Mouse (Mus musculus) gastrocnemius, postnatal 14 days (tissue): ENCODE data around the gene Wdr25. TPM values are rescaled to one million over a fixed set of nuclear protein-coding genes. Genes with fewer than 3 reads are reported as not detected.
A peak's percentile ranks its signal among the peaks of the same experiment; 100 is the strongest.

Experiments
- DNase-seq: peaks from one replicate; pipeline ENCODE4 v3.0.0; 2021; ENCODE audit warnings: mixed read lengths
- intact Hi-C: fragments of 180-260 bp; cut with DNase I; formaldehyde crosslinking; loops from one replicate; pipeline ENCODE4 v1.15.1; 2025; ENCODE audit warnings: low total_unique reads
- total RNA-seq, 2 experiments: library from RNA; stranded (reverse); gene quantifications; 2 replicates each; pipeline ENCODE4 v1.2.3; 2021

Gene Wdr25
- total RNA-seq, 2 experiments from 2014 or later, result 3.5 to 3.6 TPM

DNA sequence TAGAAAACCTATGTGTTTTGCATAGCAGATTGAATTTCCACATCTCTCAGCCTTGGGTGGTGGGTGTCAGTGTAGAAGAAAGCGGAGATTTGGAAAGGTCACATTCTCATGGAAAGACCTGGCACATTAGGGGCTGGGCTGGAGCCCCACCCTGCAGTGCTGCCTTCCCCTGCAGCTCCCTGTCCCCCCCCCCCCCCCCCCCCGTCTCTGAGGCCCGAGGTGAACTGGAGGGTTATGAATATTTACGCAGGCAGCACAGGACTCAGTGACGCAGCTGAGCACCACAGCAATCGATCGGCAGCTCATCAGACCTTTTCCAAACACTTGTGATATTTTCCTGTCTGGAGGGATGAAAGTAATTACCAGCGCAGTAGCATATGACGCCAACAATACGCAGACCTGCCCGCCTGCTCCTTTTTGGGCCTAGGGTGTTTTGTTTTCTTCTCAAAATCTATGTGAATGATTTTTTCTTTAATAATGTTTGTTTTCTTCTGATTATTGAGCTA lies 33.2 kb downstream of the Wdr25 start:
- intact Hi-C loops, result no loop called here
- no peak for DNase-seq

DNA sequence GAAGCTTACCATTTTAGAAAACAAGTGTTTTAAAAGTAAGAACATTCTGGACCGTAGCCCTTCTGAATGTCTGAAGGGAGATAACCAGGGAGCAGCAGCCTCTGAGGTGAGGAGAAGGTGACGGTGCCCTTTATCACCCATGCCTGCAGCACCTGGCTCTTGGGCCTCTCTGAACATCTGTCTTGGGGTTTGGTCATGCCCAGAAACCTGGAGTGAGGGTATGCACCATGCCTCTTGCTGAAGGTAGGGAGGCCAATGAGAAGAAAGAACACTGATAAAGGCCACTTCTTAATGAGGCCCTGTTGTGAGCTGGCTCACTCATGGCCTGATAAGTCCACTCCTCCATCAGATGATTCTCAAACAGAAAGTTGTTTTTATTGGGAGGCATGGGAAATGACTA lies 34.8 kb downstream of the Wdr25 start:
- DNase-seq, result no peak
- intact Hi-C loops, result no loop called here

GRCm38 (mm10) chr12:108929475-108929874 lies 36.0 kb downstream of the Wdr25 start:
- no peak for DNase-seq
- intact Hi-C loops, result no loop called here

DNA sequence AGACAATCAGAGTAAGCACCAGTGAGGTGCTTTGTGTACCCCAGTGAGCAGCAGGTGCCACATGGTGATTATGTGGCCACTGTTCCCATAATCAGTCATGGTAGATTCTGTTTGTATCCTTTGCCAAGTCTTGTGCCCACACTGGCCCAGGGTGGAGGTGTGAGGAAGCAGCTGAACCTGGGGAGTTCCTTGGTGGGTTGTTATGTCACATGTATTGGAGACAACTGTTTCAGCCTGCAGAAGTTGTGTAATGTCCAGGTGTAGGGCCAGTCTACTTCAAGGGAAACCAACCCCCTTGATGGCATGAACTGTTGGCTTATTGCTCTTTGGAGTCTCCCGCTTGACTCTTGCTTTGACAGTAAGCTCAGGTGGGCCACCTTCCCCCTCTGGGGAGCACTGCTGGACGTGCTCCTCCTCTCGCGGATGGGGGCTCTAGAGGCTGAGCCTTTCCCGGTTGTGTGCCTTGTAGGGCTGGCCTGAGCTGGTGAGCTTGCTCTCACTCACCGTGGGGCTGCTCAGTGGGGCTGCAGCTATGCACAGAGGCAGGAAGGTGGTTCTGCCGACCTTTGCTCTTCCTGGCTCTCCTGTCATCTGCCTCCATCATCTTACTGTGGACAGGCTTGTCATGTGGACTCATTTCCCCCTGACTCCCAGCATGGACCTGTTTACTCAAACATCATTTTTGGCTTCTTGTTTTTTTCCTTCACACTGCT lies 38.1 kb downstream of the Wdr25 start:
- intact Hi-C loops, result no loop called here

GRCm38 (mm10) chr12:108932113-108932512 lies 38.7 kb downstream of the Wdr25 start:
- intact Hi-C loops, result no loop called here
- no peak for DNase-seq

More for the DNA sequence above, 38.1 kb downstream of the Wdr25 start:
- no peak for DNase-seq

GRCm38 (mm10) chr12:108934231-108934630 lies 40.8 kb downstream of the Wdr25 start:
- intact Hi-C loops, result no loop called here
- no peak for DNase-seq

DNA sequence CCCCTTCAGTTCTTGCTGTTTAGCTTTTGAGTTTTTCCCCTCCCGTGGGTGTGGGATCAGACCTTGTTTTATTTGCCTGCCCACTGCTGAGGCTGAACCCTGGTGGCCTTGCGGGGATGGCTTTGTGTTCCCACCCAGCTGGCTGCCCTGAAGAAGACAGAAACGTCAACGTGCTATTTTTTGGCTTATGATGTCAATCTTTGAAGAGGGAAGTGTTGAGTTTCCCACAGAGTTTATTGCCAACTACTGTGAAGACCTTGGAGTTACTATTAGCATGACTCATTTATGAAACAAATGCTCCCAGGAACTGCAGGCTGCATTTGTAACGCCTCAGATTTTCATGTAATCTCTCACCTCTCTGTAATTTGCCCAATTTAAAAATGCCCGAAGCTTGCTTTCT lies 43.4 kb downstream of the Wdr25 start:
- DNase-seq, result no peak

DNA sequence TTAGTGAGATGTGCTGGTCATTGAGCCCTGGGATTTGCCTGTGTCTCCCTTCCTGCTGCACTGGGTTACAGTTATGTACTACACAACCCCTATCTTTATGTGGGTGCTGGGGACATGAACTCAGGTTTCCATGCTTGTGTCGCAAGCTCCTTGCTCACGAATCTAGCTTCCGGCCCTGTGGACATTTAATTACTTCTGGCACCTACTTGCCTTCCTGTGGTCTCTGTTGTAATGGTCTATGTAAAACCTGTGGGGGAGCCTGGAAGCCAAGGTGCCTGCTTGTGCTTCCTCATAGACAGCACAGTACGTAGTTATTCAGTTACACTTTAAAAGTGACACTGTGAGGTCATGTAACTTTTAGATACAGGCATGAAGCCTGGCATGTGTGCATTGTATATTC lies 44.1 kb downstream of the Wdr25 start:
- intact Hi-C loops, result no loop called here
- no peak for DNase-seq

More for the DNA sequence above, 43.4 kb downstream of the Wdr25 start:
- intact Hi-C loops, result no loop called here

GRCm38 (mm10) chr12:108938844-108939243 lies 45.4 kb downstream of the Wdr25 start:
- intact Hi-C loops, result no loop called here
- DNase-seq, result no peak

- DNase-seq, result no peak
- intact Hi-C loops, result no loop called here
Observed at GRCm38 (mm10) chr12:108939317-108939716, 45.9 kb downstream of the Wdr25 start.

GRCm38 (mm10) chr12:108940255-108940654 lies 46.8 kb downstream of the Wdr25 start:
- intact Hi-C loops, result no loop called here
- DNase-seq, result no peak

- intact Hi-C loops, result no loop called here
- DNase-seq, result no peak
Observed at GRCm38 (mm10) chr12:108941282-108941681, 47.9 kb downstream of the Wdr25 start.

- intact Hi-C loops, result no loop called here
- DNase-seq, result no peak
Observed at GRCm38 (mm10) chr12:108942203-108942923, 48.9 kb downstream of the Wdr25 start.

DNA sequence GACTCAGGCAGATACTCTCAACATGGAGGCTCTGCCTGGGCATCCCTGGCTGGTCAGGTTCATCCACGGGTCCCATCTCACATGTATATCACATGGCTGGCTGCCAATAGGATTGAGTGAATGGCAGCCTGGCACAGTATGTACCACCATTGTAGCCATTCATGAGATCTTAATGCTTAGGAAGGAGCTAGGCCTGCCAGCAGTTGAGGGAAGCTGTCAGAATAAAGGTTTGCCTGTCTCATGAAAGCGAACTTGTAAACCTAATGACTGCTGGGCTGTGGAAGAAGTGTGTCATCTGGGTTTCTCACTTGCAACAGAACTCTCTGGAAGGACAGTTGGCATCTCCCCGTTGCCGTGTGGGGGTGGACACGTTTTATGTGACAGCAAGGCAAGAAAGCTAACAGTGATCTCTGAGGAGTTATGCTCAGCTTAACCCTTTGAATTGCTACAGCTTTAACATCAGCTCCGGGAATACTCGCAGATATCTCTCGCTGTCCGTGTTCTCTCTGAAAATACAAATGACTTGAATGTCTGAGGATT lies 59.6 kb downstream of the Wdr25 start:
- intact Hi-C loops, result no loop called here
- DNase-seq, result no peak

DNA sequence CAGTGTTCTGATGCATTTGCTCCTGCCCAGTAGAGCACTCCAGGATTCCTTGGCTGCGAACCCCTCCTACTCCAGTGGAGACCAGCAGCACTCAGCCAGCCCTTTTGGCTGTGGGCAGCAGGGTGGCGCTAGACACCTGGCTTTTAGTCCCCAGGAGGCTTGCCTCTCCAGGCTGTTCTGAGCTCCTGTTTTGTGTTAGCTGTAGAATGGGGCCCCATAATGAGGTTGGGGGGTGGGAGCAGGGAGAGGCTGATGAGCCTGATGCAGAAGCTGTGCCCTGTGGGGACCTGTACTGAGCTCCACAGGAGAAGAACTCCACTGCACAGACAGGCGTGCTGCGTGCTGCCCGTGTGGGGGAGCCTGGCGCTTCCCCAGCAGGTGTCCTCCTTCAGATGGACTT lies 60.4 kb downstream of the Wdr25 start:
- intact Hi-C loops, result no loop called here
- DNase-seq, result peak; percentile 46

- no peak for DNase-seq
- intact Hi-C loops, result no loop called here
Observed at GRCm38 (mm10) chr12:108954456-108954855, 61.0 kb downstream of the Wdr25 start.

DNA sequence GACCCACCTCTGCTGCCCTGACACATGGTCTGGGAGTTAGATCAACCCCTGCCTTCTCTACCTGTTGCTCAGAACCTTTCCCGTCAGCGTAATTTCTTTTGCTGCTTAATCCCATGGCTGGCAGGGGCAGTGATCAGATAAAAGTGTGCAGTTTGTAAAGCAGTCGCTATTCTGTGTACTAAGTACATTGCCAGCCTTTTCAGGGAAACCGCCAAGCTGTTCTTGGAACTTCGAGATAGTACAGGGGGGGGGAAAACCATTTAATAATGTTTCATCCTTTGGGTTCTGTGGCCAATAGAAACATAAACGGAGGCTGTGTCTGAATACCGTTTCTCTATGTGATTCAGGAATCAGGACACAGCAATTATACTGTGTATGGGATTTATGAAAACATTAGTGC lies 65.1 kb downstream of the Wdr25 start:
- intact Hi-C loops, result no loop called here
- DNase-seq, result no peak

GRCm38 (mm10) chr12:108958991-108959638 lies 65.7 kb downstream of the Wdr25 start:
- intact Hi-C loops, result no loop called here
- no peak for DNase-seq

- DNase-seq, result no peak
- intact Hi-C loops, result no loop called here
Observed at GRCm38 (mm10) chr12:108959639-108960219, 66.3 kb downstream of the Wdr25 start.

DNA sequence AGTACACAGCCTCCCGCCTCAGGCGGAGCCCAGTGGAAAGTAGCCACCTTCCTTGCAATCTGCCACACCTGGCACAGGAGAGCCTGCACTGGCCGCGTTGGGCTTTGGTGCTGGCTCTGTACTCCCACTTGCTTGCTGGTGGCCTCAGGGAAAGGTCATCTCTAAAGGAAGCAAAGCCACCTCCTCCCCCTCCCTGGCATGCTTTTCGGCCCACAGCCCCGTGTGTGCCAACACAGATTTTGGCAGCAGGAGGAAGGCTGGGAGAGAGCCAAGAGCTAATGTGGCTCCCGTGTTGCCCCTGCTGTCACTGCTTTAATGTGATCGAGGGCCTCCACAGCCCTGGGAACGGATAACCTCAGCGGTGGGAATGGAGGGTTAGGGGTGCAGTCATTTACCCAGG lies 66.8 kb downstream of the Wdr25 start:
- intact Hi-C loops, result no loop called here

More for the DNA sequence above, 66.8 kb downstream of the Wdr25 start:
- peak; percentile 50 for DNase-seq
